Mouse (Mus musculus) retina, postnatal 7 days (tissue): ENCODE results near the gene Ptma.

Experiments used
- DNase-seq: peaks from one replicate; pipeline ENCODE4 v3.0.0-alpha.2; 2012; ENCODE audit warnings: low read depth, low spot score

Ptma gene

DNA sequence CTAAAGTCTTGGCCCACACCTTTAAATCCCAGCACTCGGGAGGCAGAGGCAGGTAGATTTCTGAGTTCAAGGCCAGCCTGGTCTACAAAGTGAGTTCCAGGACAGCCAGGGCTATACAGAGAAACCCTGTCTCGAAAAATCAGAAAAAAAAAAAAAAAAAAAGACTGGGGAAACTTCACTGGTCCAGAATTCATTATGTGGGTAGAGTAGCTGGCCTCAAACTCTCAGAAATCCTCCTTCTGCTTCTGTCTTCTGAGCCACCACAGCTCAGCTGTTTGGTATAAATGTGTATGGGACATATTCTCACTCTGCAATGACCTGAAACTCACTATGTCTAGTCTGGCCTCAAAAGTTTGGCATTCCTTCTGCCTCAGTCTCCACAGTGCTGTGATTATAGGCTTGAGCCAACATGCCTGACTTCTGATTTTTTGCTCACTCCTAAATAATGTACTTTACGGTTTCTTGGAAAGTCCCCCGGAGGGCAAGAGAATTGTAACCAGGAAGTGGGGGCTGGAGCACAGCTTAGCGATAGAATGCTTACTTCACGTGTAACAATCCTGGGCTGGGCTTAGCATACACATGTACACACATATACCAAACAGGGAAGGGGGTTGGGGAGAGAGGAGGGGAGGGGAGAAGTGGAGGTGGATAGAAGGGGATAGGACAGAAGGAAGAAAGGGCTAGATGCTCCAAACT, 10.7 kb upstream of the Ptma start:
- DNase-seq: no peak

GRCm38 (mm10) chr1:86517076-86517475, 9.4 kb upstream of the Ptma start:
- DNase-seq: no peak

DNA sequence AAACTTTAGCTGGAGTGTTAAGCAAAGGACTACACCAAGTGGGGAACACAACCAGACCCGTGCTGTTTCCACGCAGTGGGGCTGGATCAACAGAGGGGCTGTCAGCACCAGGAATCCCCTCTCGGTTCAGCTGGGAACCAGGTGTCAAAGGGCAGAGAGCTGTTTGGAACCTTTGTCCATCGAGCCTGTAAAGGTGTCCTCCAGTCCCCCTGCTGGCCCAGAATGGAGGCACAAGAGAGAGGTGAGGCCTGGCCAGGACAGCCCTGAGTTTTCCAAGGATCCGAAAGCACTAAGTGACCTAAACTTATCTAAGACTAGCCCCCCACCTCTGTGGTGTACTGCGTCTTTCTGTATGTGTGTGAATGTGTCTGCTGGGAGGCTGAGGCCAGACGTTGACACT, 6.2 kb upstream of the Ptma start:
- DNase-seq: no peak

GRCm38 (mm10) chr1:86522286-86522871, 4.1 kb upstream of the Ptma start:
- DNase-seq: no peak

DNA sequence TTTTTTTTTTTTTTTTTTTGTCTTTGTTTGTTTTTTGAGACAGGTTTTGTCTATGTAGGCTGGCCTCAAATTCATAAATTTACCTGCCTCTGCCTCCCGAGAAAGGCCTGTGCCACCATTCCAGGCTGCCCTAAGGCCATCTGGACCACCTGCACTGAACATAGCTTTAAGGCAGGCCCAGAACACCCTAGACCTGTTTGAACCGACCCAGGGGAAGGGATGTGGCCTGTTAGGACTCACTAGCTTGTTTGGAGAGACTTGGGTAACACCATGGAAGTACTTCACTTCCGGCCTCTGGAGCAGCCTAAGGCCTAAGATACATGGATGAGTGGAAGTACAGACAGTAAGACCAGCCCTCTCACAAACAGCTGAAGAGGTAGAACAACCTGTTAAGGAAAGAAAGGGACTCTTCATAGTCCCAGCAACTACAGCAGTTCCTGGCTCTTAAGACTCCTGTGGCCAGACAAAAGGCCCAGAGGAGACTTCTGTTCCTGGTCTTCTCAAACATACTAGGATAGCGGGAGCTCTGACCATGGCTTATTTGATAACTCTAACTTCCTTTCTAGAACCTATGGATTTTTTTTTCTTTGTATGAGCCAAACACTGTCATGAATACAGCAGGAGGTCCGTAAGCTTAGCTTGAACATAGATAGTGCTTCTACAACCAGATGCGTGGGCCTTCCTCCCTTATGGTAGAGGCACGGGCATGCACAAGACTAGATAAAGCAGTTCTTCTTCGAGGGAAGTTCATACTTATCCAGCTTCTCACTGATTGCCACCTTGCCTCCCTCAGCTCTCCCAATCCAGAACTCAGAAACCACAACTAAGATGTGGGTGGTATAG, 2.5 kb upstream of the Ptma start:
- DNase-seq: no peak

- DNase-seq: peak; percentile 100
These were observed 1.7 kb upstream of the Ptma start for GRCm38 (mm10) chr1:86524619-86525498.

DNA sequence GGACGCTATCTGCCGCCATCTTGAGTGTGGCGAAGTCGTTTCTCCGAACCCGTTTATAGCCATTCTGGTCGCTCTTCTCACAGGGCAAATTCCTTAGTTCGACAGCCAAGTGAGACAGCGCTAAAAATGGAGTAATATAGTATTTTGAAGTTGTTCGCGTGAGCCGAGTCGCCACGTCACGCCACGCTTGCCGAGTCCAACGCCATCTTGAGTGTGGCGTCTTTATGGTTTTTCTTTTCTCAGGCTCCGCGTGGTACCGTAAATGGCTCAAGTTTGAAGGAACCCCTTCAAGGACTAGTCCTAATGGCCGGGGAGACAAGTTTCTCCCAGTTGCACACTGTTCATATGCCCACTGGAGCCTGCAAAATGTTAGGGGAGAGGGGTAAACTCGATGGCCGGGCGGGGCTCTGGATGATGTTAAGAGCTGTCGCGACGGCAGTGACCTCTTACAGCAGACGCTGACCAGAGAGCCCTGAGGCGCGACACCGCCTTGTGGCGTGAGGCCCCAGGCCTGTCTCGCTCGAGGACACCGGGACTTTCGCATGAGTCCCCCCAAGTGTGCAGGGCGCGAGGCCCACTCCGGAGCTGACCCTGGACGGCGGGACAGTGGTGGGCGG, 919 bp upstream of the Ptma start:
- peak; percentile 68 for DNase-seq

DNA sequence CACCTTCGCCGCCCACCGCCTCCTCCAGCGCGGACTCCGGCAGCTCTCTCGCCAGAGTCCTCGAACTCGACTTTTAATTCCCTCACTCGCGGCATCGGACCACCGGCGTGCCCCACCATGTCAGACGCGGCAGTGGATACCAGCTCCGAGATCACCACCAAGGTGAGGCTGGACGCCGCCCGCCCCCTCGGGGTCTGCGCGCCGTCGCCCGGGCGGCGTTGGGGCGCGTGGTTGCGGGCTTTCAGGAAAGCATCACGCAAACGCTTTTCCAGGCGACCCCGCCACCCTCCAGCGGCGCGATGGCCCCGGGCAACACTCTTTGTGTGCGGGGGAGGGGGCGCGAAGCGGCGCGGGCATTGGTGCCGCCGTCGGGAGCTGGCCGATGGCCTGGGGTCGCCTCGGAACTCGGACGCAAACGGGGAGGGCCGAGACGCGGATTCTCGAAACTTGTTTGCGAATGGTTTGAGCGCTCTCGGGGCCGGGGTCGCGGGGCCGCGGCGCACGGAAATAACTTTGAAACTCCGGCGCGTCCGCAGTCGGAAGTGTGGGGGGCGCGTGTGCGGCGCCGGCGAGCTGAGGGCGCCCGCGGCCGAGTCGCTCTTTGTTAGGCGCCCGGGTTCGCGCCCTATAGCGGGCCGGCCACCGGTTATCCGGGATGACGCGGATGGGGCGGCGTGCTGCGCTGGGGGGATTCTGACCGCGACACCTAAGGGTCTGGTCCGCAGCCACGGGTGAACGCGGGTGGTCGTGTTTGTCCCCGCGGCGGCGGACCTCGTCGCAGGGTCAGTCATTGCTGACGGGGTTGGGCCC, 468 bp downstream of the Ptma start:
- DNase-seq: no peak

GRCm38 (mm10) chr1:86527599-86528486, 1.3 kb downstream of the Ptma start:
- peak; percentile 82 for DNase-seq

- DNase-seq: no peak
These were observed 2.1 kb downstream of the Ptma start for GRCm38 (mm10) chr1:86528571-86529180.

DNA sequence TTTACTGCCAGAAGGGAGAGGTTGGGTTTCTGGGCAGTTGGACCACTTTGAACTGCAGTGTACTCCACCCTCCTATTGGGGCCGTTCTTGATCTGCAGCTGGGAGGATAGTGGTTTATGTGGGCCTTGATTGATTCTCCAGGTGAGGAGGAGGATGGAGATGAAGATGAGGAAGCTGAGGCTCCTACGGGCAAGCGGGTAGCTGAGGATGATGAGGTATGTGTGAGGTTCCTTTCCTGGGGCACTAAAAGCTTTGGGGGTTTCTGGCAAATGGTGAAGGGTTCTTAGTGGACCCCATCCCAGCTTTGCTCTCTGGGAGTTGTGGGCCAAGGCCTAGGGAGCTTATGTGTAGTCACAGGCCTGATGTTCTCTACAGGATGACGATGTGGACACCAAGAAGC, 3.1 kb downstream of the Ptma start:
- DNase-seq: no peak

- no peak for DNase-seq
These were observed 4.5 kb downstream of the Ptma start for GRCm38 (mm10) chr1:86530871-86531546.

DNA sequence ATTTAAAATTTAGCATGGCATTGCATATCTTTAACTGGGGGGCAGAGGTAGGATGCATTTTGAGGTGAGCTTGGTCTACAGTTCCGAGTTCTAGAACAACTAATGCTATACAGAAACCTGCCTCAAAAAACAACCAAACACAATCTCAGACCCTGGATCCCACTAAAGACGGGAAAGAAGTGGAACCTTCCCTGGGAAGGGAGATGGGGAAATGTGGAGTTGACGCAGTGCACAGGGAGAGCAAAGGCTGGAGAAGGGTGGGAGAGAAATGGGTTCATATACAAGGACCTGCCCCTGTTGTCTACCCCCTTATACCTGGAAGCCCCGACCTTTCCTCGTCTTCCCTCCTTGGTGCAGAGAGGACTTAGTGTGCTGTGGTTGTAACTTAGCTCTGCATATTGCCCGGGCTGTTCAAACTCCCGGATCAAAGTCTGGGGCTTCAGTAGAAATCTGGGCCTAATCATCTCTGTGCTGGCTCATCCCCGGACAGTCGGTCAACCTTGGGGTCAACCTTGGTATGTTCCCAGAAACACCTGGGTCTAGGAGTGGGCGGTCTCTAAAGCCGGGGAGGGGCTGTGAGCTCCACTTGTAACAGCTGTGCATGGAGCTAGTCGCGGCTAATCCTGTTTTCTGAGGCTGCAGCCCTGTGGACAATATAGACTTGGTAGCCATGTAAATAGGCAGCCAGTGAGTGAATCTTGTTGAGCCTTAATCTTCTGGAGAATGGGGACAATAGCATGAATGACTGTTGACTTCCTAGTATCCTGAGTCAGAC, 5.2 kb downstream of the Ptma start:
- DNase-seq: no peak

- DNase-seq: peak; percentile 93
These were observed 6.0 kb downstream of the Ptma start for GRCm38 (mm10) chr1:86532362-86533051.

DNA sequence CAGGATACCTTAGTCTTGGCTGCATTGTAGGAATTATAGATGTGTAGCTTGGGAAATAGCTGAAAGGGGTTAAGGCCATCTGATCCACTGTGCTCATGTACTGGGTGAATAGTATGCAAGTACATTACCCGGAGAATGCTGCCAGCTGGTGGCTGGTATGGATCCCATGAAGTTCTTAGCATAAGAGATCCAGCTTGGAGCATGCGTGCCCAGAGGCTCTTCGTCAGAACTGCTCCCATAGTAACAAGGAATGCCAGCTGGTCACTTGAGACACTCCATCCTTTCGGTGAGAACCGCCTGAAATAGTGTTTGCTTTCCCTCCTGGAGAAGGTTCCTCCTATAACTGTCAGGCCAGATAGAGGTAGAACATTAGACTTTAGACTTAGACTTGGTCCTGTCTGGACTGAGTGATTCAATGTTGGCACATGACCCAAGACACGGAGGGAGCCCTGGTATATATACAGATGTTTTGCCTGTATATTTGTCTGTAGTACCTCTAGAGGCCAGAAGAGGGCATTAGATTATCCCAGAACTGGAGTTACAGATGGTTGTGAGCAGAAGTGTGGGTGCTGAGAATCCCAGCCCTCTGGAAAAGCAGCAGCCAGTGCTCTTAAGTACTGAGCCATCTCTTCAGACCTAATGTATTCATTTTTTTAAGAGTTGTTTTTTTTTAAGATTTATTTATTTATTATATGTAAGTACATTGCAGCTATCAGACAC, 7.0 kb downstream of the Ptma start:
- no peak for DNase-seq

DNA sequence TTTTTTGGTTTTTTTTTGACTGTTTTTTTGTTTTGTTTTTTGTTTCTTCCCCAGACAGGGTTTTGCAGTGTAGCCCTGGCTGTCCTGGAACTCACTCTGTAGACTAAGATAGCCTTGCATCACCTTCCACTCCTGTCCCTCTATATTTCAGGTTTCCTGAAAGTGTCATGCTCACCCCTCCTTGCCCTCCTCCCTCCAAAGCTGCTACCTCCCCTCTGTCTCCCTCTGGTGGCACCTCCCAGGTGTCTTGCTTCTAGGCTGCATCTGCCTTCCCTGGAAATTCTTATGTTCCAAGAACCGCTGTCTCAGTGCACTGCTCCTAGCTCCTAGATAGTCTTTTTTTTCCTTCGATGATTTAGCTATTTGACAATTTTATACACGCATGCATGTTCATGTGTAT, 11.9 kb downstream of the Ptma start:
- no peak for DNase-seq
